Mouse (Mus musculus) gastrocnemius, postnatal 4 days (tissue): ENCODE results near the gene Myh9. TPM values are rescaled to one million over a fixed set of nuclear protein-coding genes. Genes with fewer than 3 reads are reported as not detected.

Experiments
- DNase-seq, 2 experiments: peaks; one replicate each; pipeline ENCODE4 v3.0.0; 2021 to 2022; ENCODE audit warnings: low spot score in 2 of 2, mixed read lengths in 2 of 2
- long read RNA-seq, 2 experiments: library from polyadenylated mRNA; stranded (forward); transcript quantifications; one replicate each; pipeline ENCODE4 v2.0.0; 2021
- total RNA-seq, 2 experiments: library from RNA; stranded (reverse); gene quantifications; 2 replicates each; pipeline ENCODE4 v1.2.3; 2021

Gene Myh9
- total RNA-seq = 100 to 1,000 TPM; 171 to 187 TPM
- long read RNA-seq, experiment 1, full-length matches to known transcripts = 12 of 34 reads
- long read RNA-seq, experiment 1, partial matches to known transcripts = 16 of 34 reads
- long read RNA-seq, experiment 1, other reads (novel, unspliced or antisense) = 6 of 34 reads
- long read RNA-seq, experiment 2, full-length matches to known transcripts = 38 of 68 reads
- long read RNA-seq, experiment 2, partial matches to known transcripts = 24 of 68 reads
- long read RNA-seq, experiment 2, other reads (novel, unspliced or antisense) = 6 of 68 reads

- peak; percentile 92 to 99 for DNase-seq
These were observed at the start of gene Myh9 for GRCm38 (mm10) chr15:77842047-77842843. TSS of gene Myh9 (minus strand) at chr15:77842175.

- DNase-seq = no peak
These were observed 49.8 kb upstream of the Myh9 start for GRCm38 (mm10) chr15:77891766-77892165.

GRCm38 (mm10) chr15:77889761-77890422 lies 47.9 kb upstream of the Myh9 start:
- no peak for DNase-seq

- no peak for DNase-seq
These were observed 46.3 kb upstream of the Myh9 start for GRCm38 (mm10) chr15:77888286-77888685.

- no peak for DNase-seq
These were observed 45.1 kb upstream of the Myh9 start for GRCm38 (mm10) chr15:77887093-77887488.

- DNase-seq = no peak
These were observed 44.6 kb upstream of the Myh9 start for GRCm38 (mm10) chr15:77886369-77887092.

- no peak for DNase-seq
These were observed 44.0 kb upstream of the Myh9 start for GRCm38 (mm10) chr15:77885945-77886344.

GRCm38 (mm10) chr15:77885159-77885558 lies 43.2 kb upstream of the Myh9 start:
- no peak for DNase-seq

- no peak for DNase-seq
These were observed 41.7 kb upstream of the Myh9 start for GRCm38 (mm10) chr15:77883697-77884010.

- DNase-seq = peak in 1 of 2 experiments; percentile 51
These were observed 41.1 kb upstream of the Myh9 start for GRCm38 (mm10) chr15:77882797-77883696.

GRCm38 (mm10) chr15:77882297-77882696 lies 40.3 kb upstream of the Myh9 start:
- DNase-seq = no peak

- DNase-seq = no peak
These were observed 39.7 kb upstream of the Myh9 start for GRCm38 (mm10) chr15:77881698-77882097.

GRCm38 (mm10) chr15:77880738-77881137 lies 38.8 kb upstream of the Myh9 start:
- DNase-seq = no peak

- DNase-seq = no peak
These were observed 37.8 kb upstream of the Myh9 start for GRCm38 (mm10) chr15:77879756-77880155.

GRCm38 (mm10) chr15:77877209-77877608 lies 35.2 kb upstream of the Myh9 start:
- DNase-seq = no peak

- DNase-seq = no peak
These were observed 34.7 kb upstream of the Myh9 start for GRCm38 (mm10) chr15:77876716-77877115.

GRCm38 (mm10) chr15:77875953-77876352 lies 34.0 kb upstream of the Myh9 start:
- no peak for DNase-seq

GRCm38 (mm10) chr15:77874807-77875206 lies 32.8 kb upstream of the Myh9 start:
- no peak for DNase-seq

GRCm38 (mm10) chr15:77874310-77874709 lies 32.3 kb upstream of the Myh9 start:
- DNase-seq = no peak

- DNase-seq = no peak
These were observed 31.6 kb upstream of the Myh9 start for GRCm38 (mm10) chr15:77873564-77873963.
